Mouse (Mus musculus): ENCODE data around the gene Zfp462.

The Zfp462 gene

DNA sequence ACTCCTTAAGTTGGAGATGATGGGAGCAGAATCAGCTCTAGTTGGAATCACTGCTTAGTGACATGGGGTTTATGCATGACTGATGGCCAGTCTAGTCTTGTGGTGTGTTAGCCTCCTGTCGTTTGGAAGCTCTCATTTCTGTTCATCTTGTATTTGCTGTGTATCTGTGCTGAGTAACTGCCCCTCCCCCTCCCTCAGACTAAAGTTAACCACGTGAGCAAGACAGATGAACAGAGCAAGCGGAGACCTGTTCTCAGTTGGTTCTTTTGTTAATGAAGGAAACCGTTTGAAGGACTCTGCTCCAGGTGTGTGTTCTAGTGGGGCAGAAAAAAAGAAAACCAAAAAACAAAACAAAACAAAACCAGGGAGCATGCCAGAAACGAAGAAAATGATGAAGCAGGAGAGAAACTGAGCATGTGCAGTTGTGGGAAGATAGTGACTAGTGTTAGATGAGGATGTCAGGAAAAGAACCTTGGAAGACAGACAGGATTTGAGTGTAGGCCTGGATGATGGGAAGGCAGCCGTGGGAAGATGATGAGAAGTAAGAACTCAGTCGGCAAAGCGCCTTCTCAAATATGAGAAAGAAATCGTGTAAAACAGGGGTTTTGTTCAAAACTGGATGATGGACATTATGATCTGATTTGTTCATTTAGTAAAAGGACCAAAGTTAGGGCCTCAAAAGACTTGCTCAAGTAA is 53.4 kb downstream of the Zfp462 start:
- DNase-seq: no peak

DNA sequence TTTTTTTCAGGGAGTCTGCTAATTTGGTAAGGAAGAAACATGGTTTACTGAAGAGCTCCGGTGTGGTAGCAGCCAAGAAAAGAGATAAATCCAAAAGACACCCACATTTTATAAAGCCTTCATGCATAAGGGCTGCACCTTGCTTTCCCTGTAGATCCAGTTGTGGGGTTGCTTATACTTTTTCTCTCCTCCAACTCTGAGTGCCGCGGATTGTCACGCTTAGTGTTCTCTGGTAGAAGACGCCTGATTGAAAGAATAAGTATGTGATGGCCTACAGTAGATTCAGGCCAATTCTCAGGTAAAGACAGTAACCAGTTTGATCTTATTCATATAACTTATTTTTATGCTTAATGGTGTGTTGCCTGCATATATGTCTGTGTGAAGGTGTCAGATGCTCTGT is 54.7 kb downstream of the Zfp462 start:
- no peak for DNase-seq

DNA sequence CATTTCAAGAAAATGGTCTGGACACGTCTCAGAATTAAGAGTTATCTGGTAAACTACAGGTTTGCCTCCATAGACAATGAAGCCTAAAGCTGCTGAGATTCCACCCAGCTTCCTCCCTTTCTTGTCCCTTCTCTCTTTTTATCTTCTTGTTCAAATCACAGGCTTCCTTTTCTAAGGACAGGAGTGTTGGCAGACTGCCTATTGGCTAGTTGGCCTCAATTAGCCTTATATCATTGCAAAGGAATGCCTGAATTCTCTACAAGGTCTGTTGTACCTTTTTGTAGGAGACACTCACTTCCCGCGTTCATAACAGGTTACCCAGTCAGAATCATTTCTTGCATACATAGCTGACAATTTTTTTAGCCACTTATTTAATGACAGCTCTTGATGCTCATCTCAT is 56.5 kb downstream of the Zfp462 start:
- peak; percentile 54 for DNase-seq

DNA sequence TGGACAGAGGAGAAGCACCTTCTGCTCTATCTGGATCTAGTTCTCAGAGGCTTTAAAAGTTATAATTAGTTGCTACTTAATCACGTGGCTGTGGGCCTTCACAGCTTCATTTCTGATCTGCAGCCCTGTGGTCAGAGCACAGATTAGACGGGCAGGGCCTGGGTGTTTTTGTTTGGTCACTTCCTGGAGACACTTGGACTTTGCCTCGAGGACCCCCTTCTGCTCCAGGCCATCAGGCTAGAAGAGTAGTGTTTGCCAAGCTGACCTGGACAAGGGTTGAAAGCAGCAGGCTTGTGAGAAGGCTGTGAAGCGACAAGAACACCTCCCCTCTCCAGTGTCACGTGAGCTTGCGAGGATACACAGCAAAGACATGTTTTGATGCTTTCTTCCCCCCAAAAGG is 58.3 kb downstream of the Zfp462 start:
- peak; percentile 58 for DNase-seq

DNA sequence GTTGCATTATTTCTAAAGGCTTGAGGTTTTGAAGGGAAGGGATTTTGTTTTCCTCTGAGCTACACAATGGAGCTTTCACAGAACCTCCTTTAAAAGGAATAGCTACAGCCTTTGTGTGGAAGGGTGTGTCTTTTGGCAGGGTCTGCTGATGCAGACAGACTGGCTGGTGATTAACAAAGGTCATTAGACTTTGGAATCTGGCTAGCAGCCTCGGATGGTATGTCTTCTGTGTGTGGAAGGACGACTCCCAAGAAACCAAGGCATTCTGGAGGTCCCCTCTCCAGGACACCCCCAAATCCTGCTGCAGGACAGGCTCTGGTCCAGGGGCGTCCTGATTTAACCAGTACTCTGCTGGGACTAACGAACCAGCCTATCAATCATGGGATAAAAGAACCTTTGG is 60.2 kb downstream of the Zfp462 start:
- DNase-seq: peak; percentile 83

DNA sequence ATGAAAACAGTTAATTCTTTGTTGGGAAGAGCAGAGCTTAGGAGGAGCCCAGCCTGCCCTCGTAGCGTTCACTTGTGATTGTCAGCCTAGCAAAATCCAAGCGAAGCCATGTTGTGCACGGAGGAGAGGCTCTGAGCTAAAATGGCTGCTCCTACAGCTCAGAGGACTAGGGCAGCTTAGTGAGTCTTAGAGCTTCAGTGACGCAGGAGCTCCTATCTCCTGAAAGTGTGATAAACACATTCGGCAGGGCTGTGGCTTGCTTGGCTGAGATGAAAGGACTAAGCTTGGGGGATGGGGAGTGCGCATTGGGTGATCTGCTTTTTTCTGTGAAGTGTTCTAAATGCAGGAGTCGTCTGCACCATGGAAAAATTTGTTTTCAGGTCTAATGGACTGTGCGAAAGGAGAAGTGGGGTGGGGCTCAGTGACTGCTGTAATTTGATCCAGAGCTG is 60.7 kb downstream of the Zfp462 start:
- peak; percentile 53 for DNase-seq

DNA sequence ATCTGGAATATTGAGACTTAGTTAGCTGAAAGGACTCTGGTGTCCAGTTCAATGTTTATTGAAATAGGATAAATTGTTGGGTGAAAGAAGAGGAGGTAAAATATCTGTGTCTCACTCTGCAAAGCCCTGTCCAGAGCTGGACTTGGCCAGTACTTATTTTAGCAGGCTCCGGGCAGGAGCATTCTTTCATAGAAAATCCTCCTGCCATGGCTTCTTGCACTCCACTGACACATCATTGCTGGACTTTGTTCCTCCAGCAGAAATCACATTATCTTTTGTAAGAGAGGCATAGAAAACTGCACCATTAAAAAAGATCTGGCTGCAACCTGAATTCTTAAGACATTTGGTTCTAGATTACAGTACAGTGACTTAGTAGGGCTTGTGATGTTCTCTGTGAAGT is 61.2 kb downstream of the Zfp462 start:
- DNase-seq: no peak

DNA sequence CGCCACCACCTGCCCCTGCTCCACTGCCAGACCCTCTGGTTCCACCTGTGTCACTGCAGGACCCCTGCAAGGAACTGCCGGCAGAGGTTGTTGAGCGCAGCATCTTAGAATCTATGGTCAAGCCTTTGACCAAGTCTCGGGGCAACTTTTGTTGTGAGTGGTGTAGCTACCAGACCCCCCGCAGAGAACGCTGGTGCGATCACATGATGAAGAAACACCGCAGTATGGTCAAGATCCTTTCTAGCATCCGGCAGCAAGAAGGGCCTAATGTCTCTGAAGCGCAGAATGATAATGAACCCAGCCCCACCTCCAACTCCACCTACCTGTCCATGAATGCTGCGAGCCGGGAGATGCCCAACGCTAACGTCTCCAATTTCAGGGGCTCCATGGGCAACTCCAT is 63.8 kb downstream of the Zfp462 start:
- no peak for DNase-seq

DNA sequence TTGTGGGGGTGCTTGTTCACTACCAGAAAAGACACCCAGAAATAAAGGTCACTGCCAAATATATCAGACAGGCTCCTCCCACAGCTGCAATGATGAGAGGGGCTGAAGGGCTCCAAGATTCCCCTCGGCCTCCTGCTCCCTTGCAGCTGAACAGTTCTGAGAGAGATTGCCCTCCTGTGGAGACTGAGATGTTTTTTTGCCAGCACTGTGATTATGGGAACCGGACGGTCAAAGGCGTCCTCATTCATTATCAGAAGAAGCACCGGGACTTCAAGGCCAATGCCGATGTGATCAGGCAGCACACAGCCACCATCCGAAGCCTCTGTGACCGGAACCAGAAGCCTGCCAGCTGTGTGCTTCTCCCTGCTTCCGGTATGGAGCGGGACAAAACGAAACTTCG is 66.5 kb downstream of the Zfp462 start:
- no peak for DNase-seq

DNA sequence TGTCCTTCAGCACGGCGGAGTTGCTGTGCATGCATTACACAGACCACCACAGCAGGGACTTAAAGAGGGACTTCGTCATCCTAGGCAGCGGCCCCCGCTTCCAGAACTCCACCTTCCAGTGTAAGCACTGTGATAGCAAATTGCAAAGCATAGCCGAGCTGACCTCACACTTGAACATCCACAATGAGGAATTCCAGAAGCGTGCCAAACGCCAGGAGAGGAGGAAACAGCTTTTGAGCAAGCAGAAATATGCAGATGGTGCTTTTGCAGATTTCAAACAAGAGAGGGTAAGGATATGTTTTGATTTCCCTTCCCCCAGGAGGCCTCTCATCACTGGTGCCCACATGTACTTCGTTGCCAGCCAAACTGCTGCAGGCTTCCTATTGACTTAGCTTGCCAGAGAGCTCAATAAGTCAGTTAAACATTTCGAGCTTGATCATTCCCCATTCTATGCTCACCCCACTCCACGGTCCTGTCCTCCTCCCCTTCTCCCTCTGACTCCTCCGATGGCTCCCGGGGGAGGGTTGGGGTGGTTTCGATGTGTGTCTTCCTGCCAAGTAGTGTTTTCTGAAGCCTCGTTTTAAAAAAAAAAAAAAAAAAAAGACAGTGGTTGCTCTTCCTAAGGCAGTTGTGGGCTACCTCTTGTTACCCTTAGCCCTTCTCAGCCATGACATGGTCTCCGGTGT is 68.9 kb downstream of the Zfp462 start:
- peak; percentile 43 for DNase-seq

DNA sequence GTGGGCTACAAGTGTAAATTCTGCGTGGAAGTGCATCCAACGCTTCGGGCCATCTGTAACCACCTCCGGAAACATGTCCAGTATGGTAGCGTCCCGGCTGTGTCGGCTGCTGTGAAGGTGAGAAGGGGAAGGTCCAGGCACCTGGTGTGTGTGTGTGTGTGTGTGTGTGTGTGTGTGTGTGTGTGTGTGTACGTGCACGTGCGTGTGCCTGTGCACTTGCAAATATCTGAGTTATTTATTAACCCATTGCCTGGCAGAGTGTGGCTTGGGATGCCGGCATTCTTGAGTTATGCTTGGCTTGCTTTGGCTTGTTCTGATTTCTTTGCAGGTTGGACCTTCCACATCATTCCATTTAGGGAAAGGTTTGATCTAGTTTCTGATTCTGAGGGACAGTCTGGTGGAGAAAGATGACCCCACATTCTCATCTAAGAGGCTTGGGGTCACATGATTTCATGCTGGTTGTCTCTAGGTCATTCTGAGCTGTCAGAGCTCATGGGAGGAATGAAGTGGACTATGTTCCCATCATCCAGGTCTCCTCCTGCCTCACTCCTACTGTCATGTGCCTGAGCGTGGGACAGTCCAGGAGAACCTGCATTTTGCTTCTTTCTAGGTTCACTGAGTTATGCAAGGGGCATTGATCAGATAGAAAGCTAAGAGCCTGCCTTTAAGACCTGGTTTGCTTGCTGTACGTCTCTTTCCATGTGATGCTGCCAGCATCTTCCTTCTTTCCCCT is 70.0 kb downstream of the Zfp462 start:
- DNase-seq: peak; percentile 68

DNA sequence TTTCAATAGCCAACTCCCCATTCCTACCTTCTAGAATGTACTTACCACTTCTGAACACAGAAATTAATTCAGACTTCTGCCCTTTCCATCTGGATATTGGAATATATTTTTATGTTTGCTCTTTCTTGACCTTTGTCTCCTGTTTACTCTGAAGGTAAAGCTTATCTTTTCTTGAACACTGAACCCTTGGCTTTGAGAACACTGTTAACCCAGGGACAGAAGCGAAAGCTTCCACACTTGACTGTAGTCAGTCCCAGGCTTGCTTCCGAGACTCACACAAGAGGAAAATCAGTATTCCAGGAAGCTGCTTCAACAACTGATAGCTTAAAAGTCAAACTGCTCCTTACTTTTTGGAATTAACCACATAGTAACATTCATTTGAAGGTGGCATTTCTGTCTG is 70.7 kb downstream of the Zfp462 start:
- DNase-seq: no peak

DNA sequence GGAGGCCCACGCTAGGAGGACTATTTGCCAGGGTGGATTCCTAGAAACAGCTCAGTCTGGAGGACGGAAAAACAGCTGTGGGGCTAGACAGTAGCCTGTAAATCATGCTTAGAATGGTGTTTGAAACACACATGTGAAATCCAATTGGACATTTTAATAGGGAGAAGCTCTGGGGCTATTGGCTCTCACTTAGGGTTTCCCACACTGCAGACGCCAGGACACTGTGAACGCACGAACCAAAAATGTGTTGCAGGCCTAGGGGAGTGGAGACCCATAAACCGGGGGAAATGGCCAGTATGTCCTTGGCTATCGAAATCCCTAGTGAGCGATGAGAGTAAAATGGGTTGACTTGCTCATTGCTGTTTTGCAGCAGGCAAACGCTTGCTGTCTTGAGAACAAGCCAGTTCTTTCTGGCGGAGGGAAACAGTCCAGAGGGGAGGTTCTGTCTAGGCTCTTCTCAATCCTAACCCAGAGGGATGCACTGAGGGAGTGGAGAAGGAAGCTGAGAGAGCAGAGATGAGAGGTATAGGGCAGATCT is 81.3 kb downstream of the Zfp462 start:
- peak; percentile 62 for DNase-seq

DNA sequence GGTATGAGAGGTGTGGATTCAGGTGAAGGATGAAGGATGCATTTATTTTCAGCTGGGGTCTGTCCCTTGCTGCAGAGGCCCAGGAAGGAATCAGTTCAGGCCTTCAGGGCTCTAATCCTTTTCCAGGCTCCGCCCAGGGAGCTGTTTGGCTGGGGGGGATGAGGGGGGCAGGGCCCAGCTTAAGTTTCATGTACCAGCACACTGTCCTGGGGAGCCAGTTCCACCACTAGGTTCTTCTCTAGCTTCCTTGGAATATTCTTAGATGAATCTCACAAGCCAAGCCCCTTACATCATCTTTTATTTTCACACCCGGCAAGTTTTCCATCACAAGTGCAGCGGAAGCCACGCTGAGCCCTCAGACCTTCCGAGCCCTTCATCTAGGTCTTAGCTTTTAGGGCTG is 85.6 kb downstream of the Zfp462 start:
- no peak for DNase-seq

DNA sequence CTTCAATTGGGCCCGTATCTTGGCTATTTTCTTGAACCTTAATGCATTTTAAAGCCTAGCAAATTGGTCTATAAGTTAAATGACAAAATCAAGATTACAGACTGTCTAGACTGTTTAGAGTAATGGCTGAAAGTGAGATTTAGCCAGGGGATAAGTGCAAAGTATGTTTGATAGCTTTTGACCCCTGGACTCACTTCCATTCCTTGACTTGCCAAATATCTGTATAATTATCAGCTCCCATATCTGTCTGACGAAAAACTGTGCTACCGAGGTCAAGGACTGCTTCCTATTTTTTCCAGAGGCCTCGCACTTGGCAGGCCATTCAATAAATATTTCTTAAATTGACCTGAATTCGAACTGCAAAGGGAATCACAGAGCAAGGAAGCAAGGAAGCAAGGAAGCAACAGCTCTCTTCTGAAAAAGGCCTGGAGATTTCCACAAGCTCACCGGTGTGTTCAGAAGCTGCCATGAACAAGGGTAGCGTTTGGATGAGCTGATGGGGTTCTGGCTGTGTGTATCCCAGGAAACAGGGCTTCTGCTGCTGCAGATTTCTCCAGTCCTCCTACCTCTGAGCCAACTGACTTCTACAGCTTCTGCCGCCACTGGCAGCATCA is 87.6 kb downstream of the Zfp462 start:
- peak; percentile 53 for DNase-seq

DNA sequence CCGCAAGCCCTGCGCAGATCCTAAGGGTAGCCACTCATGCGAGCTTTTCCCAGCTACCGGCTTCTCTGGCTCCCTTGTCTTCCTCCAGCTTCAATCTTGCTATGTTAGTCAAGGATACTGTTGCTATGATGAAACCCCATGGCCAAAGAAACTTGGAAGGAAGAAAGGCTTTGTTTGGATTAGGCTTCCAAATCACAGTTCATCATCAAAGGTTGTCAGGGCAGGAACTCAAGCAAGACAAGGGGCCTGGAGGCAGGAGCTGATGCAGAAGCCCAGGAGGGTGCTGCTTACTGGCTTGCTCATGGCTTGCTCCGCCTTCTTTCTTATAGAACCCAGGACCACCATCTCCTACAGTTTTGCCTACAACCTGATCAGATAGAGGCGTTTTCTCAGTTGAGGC is 88.6 kb downstream of the Zfp462 start:
- no peak for DNase-seq

DNA sequence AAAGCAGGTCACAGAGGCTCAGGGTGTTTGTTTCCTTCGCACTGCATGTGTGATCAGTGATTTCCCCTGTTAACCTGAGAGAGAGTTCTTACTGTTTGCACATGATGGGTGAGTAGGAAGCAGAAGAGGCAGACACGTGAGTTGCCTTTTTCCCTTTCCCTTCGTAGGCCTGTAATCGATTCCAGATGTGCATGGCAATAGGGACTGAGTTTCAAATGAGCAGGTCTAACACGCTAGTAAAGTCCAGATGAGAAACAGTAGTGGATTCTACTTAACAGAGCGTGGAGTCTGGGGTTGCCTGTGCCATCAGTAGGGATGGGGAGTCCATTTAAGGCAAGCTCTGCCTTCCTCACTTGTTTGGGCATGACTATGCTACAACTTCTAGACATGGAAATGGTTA is 93.3 kb downstream of the Zfp462 start:
- DNase-seq: no peak

DNA sequence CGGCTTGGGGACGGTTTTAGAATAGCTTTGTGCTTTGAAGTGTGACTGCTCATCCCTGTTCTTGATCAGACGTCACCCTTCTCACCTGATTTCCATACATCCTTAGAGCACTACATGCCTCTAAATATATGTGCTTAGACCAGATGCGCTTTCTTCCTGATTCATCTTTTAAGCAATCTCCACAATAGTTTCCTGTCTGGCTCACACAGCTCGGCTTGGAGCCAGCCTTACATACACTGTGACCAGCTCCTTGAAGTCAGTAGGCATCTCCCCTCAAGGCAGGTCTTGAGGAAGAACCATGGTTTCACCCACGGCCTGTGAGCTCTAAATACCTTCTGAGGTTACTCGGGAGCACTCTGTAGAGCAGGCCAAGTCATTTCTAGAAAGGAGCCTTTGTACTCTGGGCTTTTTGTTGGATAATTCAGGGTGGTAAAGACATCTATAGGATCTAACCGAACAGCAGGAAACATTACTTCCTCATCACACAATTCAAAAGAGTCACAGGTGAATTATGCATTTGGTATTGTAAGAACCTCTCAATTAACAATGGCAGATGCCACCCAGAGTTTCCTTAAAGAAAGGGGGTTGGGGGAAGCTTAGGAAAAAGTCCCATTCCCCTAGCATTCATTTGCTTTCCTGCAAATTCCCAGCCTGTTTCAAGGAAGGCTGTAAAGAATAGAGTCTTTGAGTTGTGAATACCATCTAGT is 95.6 kb downstream of the Zfp462 start:
- no peak for DNase-seq

DNA sequence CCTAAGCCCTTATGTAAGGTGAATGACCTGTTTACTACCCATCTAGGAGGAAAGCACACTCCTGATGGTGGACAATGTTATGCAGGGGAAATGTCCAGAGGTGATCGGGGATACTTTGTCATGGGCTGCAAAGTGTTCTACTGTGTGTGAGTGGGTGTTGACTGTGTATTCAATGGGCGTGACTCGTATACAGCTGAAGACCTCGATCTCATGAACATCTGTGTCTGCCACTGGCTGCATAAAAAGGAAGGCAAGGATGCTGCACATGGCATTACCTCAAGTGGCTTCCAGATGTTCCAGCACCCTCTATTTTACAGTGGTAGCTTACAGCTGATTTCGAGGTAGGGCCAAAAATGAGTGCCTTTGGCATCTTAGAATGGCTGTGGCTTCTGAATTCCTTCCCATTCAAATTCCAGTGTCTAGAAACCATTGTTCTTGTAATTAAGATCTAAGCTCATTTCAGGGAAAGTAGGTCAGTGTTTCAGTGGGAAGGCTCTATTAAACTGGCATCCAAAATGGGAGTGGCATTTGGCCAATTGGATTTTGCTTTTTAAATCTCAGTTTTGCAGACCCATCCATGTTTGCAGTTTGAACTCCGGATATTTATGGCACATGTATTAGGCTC is 96.4 kb downstream of the Zfp462 start:
- no peak for DNase-seq

DNA sequence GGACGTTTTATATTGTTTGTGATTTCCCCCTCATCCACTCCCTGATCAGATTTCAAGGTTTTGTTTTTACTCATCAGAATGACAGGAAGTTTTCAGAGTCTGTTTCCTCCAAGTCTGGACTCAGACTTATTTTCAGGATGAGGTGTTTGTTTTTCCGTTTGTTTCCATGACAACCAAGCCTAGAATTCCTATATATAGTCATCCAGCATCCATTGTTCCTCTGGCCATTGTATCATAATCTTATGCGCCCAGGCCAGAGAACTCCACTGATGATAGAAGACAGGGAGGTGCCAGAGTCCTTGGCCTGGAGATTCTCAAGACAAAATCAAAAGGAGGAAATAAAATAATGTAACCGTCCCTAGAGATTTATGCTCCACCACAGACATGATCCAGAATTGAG is 97.7 kb downstream of the Zfp462 start:
- DNase-seq: peak; percentile 34

DNA sequence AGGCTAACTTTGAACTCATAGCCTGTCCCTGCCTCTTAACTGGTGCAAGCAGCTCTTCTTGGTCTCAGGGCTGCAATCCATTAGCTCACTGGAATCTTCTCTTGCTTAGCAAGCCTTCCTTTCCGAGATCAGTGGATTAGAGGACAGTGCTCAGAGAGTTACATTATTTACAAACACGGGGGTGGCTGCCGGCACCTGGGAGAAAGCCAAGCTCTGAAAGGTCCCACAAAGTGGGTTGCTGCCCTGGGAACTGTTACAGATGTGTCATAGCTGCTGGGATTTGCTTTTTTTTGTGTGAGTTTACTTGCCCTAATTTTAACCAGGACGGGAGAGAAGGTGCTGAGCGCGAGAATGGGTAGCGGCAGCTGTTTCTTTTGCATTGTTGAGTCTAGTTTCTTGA is 102.4 kb downstream of the Zfp462 start:
- DNase-seq: no peak

DNA sequence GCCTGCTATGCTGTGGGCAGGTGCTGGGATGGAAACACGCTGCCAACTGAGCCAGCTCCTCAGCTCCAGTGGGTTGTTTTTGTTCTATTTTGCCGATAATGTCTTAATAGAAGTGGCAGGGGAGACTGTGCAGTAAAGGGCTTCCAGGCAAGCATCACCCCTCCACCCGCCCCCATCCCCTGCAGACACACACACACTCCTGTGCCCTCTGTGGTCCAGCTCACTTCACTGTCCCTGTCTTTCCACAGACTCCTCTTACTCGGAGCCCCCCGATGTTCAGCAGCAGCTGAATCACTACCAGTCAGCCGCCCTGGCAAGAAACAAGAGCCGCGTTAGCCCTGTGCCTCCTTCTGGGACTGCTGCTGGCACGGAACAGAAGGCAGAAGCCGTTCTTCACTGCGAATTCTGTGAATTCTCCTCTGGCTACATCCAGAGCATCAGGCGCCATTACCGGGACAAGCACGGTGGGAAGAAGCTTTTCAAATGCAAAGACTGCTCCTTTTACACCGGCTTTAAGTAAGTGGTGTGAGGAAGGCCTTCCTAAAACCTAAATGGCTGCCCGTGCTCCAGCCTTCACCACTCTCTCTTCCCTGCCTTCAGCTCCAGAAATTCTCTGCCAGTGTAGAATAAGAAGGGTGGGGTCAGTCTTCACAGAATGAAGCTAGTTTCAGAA is 105.2 kb downstream of the Zfp462 start:
- no peak for DNase-seq

Data from kidney, postnatal 14 days (tissue).